Mouse (Mus musculus) liver, adult (tissue): ENCODE measurements around the gene Gimap1.

Experiments
- GATA4 ChIP-seq: IDR thresholded peaks from 2 replicates; pipeline ENCODE4 v1.6.1; 2014; ENCODE audit warnings: mild to moderate bottlenecking, low read length; ENCODE audit not compliant: insufficient replicate concordance

Gimap1 gene

DNA sequence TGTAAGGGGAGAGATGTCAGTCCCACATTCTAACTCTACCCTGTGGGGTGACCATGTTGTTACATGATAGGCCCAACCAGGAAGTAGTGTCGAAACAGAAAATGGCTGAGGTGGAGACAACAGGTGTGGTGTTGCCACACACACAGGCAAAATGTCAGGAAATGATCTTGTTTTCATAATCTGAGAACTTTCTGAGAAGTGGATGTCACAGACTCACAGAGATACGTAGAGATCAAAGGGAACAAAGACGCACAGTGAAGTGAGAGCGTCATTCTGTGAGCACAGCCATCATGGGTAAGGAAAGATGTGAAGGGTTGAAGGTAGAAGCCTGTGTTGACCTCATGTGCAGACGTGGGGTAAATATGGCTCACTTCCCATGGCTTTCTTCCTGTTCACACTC is 11.1 kb upstream of the Gimap1 start:
- no peak for TF ChIP-seq GATA4

DNA sequence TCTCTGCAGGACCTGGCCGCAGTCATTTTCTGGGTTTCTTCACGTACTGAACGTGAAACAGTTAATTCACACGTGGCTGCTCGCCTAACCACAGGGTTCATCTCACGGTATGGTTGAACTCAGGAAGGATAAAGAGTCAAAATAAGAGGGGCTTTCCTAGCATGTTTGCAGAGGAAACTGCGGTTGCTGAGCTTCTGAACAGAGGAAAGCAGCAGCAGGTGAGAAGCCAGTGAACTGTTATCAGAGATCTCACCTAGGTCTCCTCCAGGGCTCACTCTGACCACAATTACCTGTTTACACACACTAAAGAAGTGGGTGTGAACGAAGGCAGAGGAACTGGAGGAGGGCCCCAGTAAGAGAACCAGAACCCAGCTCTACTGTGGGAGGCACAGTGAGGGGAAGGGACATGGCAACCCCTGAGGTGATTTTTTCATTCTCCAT is 6.0 kb upstream of the Gimap1 start:
- TF ChIP-seq GATA4 = no peak

DNA sequence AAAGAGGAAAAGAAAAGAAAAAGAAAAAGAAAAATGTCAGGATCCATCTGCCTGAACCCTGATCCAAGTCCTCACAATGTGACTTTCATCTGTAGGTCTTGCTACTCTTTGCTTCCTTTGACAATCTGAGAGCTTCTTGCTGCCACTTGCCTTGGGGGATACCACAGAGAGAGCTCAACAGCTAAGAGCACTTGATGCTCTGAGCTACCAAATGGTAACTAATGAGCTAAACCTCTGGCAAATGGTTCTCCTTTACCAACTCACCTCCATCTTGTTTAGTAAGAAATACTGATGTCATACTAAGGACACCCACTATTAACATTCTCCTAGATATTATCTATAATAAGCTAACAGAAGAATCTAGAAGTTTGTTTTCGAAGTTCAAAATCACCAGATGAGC is 5.2 kb upstream of the Gimap1 start:
- TF ChIP-seq GATA4 = no peak

DNA sequence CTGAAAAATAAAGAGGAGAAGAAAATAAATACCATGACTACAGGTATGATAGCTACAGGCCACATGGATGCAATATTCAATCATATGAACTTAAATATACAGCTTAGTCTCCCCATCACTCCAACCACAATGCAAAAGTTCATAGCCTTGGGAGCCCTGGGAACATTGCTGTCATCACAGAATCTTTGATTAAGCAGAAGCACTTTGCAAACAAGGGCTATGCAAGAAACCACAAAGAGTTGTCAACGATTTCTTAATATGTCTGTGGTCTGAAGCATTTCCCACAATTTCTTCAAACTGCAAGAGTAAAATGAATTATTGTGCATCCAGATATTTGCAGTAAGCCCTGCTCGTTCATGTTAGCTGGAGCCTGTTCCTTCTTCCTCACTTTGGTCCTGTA is 1.8 kb upstream of the Gimap1 start:
- no peak for TF ChIP-seq GATA4

DNA sequence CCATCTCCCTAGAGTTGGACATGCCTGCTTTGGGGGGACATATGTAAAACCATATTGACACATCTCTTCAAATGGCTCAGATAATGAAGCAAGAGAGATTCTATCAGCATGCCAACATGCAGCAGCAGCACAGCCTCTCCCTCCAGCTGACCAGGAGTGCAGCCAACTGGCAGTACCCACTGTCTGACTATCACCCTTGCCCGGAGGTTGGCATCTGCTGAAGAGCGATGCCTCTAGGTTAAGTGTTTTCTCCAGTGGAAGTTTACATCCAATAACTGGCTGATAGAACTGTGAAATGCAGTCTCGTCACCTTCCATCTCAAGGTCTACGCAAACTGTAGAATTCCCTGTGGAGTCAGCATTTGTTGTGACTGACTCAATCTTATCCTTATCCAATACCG is 1.2 kb upstream of the Gimap1 start:
- TF ChIP-seq GATA4 = no peak

DNA sequence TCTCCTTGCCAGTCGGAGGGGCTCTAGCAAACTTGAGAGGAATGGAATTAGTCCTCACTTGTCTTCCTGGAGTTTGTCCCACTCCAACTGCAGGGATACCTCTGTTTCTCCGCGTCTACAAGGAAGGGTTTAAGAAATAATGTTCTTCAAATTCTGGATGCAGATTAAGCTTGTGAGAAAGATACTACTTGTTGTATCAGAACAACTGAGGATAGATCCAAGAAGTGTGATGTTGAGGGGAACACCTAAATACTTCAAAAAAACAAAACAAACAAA is 864 bp downstream of the Gimap1 start:
- TF ChIP-seq GATA4 = no peak

DNA sequence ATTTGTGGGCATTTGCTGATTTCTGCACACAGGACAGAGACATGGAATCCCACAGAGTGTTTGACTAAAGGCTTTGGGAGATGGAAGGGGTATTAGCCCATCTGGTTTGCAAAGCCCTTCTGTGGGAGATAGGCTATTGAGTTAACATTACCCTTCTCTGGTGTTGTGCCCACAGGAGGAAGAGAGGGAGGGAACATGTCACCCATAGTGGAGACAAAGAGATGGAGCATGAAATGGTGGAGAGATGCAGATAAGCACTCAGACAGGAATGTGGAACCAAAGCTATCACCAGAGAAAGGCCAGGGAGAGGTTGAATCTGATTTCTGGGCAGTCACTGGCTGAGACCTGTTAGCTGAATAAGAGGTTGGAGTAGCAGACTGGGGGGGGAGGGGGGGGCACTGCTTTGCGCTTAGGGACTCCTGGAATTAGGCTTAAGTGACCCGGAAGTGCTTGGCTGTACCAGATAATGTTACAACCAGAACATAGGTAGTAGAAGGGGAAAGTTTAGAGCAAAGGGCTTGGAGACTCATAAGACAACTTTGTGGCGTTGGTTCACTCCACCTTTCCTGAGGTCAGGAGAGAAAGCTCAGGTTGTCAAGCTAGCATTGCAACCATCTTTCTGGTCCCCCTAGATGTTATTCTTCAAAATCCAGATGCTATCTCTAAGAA is 1.8 kb downstream of the Gimap1 start:
- no peak for TF ChIP-seq GATA4

DNA sequence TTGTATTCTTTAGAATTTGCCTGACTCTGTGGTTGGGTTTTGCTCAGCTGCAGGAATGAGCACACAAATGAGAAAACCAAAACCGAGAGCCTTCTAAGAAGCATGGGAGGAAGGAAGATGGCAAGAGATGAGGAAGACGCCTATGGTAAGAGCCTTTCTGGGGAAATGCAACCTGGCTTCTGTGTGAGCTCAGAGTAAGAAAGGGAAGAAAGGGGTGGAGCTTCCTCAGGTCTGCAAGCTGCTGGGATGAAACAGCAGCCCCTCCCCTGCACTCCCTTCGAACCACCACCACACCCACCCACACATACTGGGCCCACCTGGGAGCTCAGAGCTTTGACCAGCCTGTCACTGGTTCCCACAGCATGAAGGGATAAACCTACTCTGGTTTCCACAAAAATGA is 2.4 kb downstream of the Gimap1 start:
- TF ChIP-seq GATA4 = no peak

DNA sequence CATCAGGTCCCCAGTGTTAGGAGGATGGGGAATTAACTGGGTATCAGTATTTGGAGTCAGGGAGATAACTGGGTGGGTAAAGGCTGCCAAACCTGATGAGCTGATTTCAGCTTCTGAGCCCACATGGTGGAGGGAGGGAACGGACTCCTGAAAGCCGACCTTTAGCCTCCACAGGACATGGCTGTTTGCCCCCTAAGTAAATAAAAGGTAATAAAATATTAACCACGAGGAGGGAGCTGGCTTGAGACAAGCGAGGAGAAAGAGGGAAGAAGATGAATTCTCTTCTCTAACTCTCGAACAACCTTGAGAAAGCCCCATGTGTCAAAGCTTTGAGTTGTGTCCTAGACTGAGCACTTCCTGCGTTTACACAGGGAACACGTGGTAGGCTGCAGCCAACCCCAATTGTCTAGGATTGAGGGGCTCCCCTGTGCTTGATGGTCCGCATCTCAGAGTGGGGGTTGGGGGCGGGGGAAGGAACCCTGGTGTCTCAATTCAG is 2.9 kb downstream of the Gimap1 start:
- no peak for TF ChIP-seq GATA4

DNA sequence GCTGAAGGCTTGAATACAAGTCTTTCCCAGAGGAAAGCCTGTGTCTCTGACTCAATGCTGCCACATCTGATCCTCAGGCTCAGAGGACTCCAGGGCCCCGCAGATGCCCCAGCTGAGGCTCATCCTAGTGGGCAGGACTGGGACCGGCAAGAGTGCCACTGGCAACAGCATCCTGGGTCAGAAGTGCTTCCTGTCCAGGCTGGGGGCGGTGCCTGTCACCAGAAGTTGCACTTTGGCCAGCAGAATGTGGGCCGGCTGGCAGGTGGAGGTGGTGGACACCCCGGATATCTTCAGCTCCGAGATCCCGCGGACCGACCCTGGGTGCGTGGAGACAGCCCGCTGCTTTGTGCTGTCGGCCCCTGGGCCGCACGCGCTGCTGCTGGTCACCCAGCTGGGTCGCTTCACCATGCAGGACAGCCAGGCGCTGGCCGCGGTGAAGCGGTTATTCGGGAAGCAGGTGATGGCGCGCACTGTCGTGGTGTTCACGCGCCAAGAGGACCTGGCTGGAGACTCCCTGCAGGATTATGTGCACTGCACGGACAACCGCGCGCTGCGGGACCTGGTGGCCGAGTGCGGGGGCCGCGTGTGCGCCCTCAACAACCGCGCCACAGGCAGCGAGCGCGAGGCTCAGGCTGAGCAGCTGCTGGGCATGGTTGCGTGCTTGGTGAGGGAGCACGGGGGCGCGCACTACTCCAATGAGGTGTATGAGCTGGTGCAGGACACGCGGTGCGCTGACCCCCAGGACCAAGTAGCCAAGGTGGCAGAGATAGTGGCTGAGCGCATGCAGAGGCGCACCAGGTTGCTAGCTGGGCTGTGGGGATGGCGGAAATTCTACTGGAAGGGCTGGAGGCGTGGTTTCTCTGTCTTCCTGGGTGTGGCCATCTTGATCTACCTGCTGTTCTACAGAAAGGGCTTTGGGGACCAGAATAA is 3.8 kb downstream of the Gimap1 start:
- TF ChIP-seq GATA4 = no peak

DNA sequence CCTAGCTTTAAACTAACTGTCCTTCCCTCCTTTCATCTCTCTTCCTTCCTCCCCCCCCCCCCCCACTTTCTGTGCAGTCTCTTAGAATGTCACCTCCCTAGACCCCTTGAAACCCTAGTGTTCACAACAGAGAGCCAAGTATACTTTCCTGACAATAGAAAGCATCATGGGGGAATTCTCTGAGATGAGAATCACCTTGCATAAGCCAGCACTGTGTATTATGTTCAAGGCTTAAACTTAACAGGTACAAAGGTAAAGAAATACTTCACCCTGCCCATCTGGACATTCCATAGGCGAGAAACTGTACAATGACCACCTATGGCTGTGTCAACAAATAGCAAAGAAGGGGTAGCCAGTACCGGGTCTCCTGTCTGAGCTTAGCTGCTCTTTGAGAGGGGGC is 6.6 kb downstream of the Gimap1 start:
- no peak for TF ChIP-seq GATA4

DNA sequence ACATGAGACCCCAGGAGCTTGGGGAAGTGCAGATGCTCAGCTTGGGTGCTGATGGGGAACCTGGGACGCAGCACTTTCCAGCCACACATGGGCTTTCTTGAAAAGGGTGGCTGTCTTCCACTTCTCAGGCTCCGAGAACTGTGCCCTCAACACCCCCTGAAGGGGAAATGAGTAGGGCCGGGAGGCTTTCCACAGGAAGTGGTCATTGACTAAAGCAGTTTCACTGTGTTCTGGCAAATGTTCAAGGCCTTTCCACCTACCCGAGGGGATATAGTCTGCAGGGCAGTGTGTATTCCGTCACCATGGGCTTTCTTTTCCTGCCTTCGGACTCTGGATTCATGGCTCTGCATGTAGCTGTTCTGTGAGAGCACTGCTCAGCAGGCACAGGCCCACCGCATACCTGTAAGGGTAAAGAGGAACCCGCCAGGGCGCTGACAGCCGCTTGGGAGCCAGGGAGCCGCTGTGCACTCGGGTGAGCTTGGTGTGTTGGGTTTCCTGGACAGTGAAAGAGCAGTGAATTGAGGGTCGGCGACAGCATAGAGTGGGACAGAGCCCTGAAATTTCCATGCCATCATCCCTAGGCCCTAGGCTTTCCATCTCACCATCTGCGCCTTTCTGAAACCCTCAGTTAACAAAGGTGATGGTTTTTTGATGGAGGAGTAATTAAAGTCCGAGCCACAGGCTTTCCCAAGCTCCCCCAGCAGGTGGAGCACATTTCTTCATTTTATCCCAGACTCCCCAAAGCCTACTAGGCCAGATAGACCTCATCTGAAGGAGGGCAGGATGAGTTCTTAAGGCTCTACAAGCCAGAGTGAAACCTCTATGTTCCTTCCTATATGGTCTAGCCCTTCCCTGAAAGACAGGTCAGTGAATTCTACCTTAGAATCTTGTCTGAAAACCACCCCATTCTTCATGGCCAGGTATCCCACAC is 7.4 kb downstream of the Gimap1 start, which contains the start of gene Gimap5:
Gimap5 (plus strand) TSS at position 239 of the 931 bp plus-strand sequence.
- TF ChIP-seq GATA4 = no peak

DNA sequence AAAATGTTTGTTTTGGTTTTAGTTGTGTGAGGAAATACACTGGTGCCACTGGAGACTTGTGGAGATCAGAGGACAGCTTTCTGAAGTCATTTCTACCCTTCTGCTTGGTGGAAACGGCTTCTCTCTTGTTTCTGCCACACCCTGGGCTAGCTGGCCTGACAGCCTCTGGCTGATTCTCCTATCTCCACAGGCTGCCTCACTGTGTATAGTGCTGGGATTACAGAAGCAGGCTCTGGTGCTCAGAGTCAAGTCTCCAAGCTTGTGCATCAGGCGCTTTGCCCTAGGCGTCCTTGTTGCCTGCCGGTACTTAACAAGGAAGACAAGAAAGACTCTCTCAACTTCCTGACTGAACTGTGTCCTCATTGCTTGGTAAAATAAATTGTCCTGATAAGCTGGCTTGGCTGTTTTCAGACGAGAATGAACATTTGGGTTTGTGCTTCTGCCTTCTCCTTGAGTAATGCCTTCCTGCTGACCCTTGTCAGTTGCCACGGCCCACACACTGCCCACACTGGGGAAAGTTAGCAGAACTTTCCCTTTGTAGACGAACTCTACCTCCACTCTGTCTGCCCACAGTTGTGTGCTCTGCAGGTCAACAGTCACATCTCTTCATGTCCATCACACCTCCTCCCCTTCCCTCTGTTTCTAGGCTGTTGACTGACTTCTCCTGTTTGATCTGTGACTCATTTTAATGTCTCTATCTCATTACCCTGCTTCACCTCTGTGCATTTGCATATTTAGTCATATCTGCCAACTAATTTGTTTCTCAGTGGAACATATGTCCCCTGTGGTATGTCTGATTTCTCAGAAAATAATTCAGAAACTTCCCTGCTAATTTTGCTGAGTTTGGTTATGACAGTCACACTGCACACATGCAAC is 8.5 kb downstream of the Gimap1 start:
- peak; percentile 20; the same call in 1 of the 2 replicates for TF ChIP-seq GATA4

DNA sequence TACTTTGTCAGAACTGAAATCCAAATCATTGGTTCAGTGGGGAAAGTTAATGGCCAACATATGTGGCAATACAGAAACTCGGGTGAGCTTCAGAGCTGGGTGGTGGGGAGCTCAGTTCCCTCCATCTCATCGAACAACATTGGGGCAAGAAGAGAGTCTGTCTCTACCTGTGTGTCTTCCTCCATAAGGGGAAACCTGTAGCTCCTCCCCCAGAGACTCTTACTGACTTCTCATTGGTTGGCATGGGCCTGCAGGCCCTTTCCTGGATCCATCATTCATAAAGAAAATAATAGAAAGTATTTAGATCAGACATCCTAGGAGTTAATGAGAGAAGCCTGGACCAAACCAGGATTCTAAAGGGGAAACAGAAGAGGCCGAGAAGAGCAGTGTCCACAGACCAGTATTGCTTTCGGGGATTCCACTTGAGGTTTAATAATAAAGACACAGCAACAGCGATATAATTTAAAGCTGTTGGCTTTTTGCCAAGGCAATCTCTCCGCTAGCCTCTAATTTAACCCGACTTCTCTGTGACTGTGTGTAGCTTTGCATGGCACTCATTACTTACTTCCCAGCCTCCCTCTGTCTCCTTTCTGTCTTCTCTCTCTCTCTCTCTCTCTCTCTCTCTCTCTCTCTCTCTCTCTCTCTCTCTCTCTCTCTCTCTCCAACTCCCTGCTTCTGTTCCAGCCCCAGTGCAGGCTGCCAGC is 24.9 kb downstream of the Gimap1 start:
- TF ChIP-seq GATA4 = no peak
